Mouse (Mus musculus): ENCODE measurements at regions not wholly inside any gene's neighbourhood (a gene's known extent, or its start where the extent isn't known, plus 50 kb on each side); places are given as distances from the start of the nearest gene placed in this dataset.

DNA sequence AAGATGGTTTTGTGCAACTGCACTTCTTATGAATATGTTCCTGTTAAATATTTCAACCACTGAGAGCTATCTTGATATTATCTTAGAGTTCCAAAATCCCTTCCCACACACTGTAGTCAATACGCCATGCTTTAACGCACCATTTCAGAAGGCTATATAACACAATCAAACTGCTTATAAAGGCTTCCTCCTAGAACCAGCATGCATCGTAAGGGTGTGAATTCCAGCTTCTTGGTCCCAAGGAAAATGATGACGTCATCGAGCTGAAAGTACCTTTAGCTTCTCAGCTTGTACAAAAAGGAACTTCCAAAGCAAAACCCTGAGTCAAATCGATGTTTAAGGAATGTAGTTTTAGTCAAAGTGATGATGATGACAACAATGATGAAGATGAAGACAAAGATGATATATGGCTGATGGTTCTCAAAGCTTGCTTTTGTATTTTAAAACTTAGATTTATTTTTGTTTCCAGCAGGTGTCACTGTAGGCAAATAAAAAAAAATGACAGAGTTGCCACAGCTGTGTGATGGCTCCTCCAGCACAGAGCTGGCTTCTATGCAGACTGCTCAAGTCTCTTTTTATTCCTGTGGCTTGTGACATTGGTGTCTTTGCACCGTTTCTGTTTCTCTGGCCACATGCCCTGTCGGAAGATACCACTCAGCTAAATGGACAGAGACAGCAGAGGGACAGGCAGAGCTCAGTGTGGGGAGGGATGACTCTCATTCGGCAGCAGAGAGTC lies 150.6 kb upstream of the Dnajc19 start:
- peak; percentile 27 to 29 for DNase-seq

DNA sequence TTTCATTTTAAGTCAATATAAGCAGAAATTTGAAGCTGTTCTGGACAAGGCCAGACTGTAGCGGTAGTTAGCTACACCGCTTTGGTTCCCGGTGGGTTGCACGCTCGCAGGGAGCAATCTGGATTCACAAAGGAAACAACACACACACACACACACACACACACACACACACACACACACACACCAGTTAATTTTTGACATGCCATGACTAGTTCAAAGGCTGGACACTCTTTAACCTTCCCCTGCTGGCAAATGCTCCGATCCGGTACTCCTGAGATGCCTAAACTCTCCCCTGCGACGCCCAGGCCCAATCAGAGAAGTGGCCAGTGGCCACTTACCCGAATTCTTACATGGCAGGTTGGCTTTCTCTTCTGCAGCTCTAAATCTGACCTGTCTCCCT lies 141.2 kb upstream of the Dnajc19 start:
- DNase-seq: no peak

GRCm38 (mm10) chr3:34219741-34220310 lies 138.7 kb upstream of the Dnajc19 start:
- DNase-seq: no peak

DNA sequence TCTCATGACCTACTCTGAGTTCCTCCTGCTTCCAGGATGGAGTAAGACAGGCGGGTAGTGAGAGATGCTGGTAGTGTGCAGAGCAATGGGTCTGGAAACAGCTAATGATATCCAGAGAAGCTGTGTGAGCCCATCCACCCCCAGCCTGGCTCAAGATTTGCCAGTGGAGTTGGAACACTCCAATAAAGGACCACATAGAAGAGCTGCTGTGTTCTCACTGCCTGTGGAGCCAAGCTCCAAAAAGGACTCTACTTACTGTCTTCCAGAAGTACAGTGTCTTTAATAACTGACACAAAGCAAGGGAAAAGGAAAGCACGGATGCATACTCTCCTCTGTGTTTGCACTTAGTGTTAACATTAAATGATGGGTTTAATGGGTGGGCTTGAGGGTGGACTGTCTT lies 138.0 kb upstream of the Dnajc19 start:
- no peak for DNase-seq

GRCm38 (mm10) chr3:34217911-34218310 lies 136.8 kb upstream of the Dnajc19 start:
- DNase-seq: no peak

DNA sequence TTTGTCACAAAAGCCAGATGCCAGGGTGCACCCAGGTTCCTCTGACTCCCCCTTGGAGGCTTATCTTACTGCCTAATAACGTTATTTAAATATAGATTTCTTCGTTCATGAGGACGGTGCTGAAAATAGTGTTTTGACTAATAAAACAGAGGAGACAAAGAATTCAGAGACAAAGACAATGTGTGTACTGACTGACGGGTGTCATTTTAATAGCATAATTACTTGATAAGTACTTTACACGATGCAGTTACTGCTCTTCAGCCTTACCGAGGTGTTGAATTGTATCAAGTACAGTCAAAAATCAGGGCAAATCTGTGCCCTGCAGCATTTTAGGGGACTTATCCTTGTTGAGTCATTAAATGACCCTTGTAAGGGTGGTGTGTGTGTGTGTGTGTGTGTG lies 133.1 kb upstream of the Dnajc19 start:
- DNase-seq: no peak

GRCm38 (mm10) chr3:34206454-34206853 lies 125.3 kb upstream of the Dnajc19 start:
- DNase-seq: no peak

DNA sequence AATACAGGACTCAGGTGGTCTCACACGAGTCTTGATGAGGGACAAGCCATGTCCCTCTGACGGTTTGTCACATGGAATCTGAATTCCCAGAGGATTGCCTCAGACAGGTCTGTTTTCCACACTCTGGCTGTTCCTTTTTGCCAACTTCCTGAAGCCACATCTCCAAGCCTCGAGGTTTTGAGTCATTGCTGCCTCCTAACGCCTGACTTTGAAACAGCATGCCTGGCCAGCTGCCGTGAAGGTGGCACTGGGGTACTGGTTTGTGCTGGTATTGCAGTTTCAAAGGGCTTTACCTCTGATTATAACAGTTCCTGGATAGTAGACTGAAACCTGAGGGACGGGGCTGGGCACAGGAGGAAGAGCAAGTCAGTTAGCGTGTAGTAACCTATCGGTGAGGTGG lies 117.1 kb upstream of the Dnajc19 start:
- DNase-seq: peak; percentile 39 to 44

DNA sequence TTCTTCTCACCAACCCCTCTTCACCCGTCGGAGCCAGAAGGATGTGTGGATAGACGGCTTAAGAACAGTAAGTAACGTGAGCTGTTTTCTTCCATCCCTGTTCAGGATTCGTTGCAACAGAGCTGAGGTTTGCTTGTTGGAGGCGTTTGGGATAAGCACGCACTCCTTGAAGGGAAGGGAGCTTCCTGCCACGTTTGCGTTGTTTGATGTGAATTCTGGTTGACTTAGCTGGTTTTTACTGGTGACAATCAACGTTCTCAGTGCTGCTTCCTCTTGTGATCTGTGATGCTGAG lies 116.0 kb upstream of the Dnajc19 start:
- DNase-seq: no peak

- DNase-seq: no peak
Observed at GRCm38 (mm10) chr3:34196451-34197162, 115.5 kb upstream of the Dnajc19 start.

DNA sequence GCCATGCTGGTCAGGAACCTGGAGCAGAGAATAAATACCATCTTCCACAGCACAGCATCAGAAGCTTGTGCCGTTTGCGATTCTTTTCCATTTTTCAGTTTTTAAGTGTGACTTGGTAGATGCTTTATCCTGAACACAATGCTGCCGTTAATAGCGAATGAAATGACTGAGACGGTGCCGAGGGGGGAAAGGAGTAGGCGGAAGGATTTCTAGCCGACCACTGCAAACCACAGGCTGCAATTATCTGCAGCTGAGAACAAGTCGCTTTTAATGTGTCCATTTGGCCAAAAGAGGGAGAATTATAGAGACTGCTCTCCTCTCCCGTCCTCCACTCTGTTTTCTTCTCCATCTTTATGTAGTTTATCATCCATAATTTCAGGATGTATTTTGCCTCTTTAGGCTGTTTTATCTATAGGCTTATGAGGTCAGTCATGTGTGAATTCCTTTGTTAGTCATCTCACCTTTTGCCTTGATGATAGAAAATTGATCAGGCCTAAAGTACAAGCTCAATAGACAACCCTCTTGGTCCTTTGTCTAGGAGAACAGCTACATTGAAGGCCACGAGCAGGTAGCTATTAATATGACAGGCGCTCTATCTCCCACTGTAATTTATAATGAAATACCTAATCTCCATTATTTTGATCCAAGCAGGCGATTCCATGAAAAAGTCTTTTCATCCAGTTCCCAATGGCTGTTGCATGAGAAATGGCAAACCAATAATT lies 114.8 kb upstream of the Dnajc19 start:
- no peak for DNase-seq

DNA sequence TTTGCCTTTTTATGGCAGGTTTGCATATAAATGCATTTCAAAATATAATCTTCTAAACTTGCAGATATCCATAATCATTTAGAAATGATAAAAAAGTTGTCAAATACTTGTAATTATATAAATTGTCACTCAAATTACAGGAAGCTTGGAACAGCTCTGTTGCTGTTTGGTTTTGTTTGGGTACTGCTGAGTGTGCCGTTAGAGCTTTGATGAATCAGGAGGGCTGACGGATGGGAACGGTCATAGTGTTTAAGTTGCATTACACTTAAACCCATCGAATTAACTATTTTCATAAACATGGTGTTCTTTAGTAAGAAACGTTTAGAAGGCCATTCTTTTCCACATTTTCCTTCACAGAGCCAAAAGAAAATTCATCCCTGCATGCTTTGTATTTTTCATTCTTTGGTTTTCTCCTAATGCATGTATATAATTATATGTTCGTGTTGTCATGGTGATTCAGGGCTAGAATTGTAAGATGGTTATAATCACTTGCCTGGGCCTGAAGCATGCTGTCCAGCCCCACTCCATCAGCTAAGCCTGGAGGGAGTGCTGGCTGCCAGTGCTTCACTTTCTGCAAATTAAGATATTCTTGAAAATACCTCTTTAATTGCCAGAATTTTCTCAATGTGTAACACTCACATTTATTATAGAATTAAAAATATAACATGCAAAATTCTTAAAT lies 92.4 kb upstream of the Dnajc19 start:
- no peak for DNase-seq

- DNase-seq: no peak
Observed at GRCm38 (mm10) chr3:34172899-34173298, 91.8 kb upstream of the Dnajc19 start.

- DNase-seq: no peak
Observed at GRCm38 (mm10) chr3:34171893-34172292, 90.8 kb upstream of the Dnajc19 start.

GRCm38 (mm10) chr3:34168087-34168486 lies 87.0 kb upstream of the Dnajc19 start:
- DNase-seq: no peak

- no peak for DNase-seq
Observed at GRCm38 (mm10) chr3:34150036-34150435, 68.9 kb upstream of the Dnajc19 start.

- DNase-seq: no peak
Observed at GRCm38 (mm10) chr3:34143652-34144051, 62.5 kb upstream of the Dnajc19 start.

DNA sequence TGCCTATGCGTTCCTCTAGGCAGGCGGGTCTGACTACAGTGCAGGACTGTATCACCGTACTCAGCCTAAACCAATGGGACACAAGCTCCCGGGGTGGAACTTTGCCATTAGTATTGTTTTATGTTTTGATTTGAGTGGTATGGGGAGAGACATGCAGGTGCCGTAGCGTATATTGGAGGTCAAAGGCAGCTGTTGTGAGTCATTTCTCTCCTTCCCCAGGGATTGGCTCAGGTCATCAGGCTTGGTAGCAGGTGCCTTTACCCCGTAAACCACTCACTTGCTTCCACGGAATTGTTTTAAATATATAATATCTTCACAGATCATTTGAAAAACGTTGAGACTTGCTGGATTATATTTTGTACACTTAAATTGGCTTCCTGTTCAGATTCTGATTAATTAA lies 58.1 kb upstream of the Dnajc19 start:
- no peak for DNase-seq

DNA sequence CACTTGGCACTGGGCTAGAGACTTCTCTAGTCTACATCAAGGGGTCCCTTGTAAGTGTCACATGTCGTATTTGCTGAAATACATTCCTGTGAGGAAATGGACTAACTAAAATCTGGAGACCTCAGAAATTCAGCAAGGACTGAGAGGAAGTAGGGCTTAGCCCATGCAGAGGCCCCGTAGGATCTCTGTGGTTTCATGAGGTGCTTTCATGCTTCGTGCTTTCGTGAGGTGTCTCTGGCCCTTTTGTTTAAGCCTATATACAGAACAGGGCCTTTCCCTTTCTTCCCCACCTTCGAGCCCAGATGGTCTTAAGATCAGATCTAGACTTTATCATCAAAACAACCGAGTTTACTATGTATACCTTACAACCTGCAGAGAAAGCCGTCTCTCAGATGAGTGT lies 56.9 kb upstream of the Dnajc19 start:
- no peak for DNase-seq

GRCm38 (mm10) chr3:34136385-34136784 lies 55.3 kb upstream of the Dnajc19 start:
- no peak for DNase-seq

Measured in layer of hippocampus, postnatal 36 days (tissue).